Comparison of ENCODE assay signal across 26 mouse cellular contexts in genomic region chr8:112308354-112308753, GRCm38 (mm10).
DNase-seq lines count a peak whose midpoint lies in the region; ATAC-seq lines count a peak whose summit lies in the region.
"Had no signal": no experiment of that assay in that cellular context is flagged by ENCODE, and none has a peak within 500 bp of the region (broad histone marks: within the 10 kb centered on the region; RNA-seq: fewer than 3 reads in every experiment).

No protein-coding gene starts in this region.

- H3K27ac ChIP-seq in forebrain, embryonic 13.5 days: no peak overlapping the region; the same call in 1 of the 2 replicates
- H3K27ac ChIP-seq in forebrain, embryonic 11.5 days (ENCODE audit: low read depth, low read length): no peak overlapping the region
- no peak overlapping the region for H3K27ac ChIP-seq in midbrain, embryonic 14.5 days (replicated peaks; ENCODE audit: low read depth, low read length)
- no peak overlapping the region for H3K27ac ChIP-seq in midbrain, embryonic 10.5 days (replicated peaks)
- H3K27ac ChIP-seq: embryonic facial prominence, embryonic 12.5 days; embryonic facial prominence, embryonic 15.5 days; gastrocnemius, adult 2 months; heart, embryonic 15.5 days; intestine, embryonic 15.5 days had no signal

- no peaks in the 10 kb centered on the region for H3K36me3 ChIP-seq in forebrain, embryonic 13.5 days (ENCODE audit: poor library complexity, severe bottlenecking)
- H3K36me3 ChIP-seq in forebrain, embryonic 11.5 days (ENCODE audit: control insufficient read depth, insufficient read depth, low read length): no peaks in the 10 kb centered on the region
- no peaks in the 10 kb centered on the region for H3K36me3 ChIP-seq in midbrain, embryonic 14.5 days (ENCODE audit: control insufficient read depth, insufficient read depth, low read length)
- no peaks in the 10 kb centered on the region for H3K36me3 ChIP-seq in midbrain, embryonic 10.5 days
- H3K36me3 ChIP-seq: embryonic facial prominence, embryonic 12.5 days; embryonic facial prominence, embryonic 15.5 days; heart, embryonic 12.5 days; heart, embryonic 15.5 days; intestine, embryonic 15.5 days had no signal

- H3K27me3 ChIP-seq in forebrain, embryonic 13.5 days: no peaks in the 10 kb centered on the region
- no peaks in the 10 kb centered on the region for H3K27me3 ChIP-seq in forebrain, embryonic 11.5 days (ENCODE audit: control insufficient read depth, insufficient read depth, low read length)
- H3K27me3 ChIP-seq in midbrain, embryonic 14.5 days (ENCODE audit: control insufficient read depth, insufficient read depth, low read length): no peaks in the 10 kb centered on the region
- H3K27me3 ChIP-seq in midbrain, embryonic 10.5 days (ENCODE audit: low read depth, poor library complexity, severe bottlenecking): no peaks in the 10 kb centered on the region
- H3K27me3 ChIP-seq: embryonic facial prominence, embryonic 12.5 days; embryonic facial prominence, embryonic 15.5 days; heart, embryonic 12.5 days; heart, embryonic 15.5 days; intestine, embryonic 15.5 days; Patski had no signal

- 83% methylated on average over 6 of the region's 6 CpGs for WGBS in forebrain, embryonic 13.5 days
- 86% methylated on average over 6 of the region's 6 CpGs for WGBS in forebrain, embryonic 11.5 days
- 79% methylated on average over 6 of the region's 6 CpGs for WGBS in midbrain, embryonic 14.5 days
- WGBS in midbrain, embryonic 10.5 days: 92% methylated on average over 6 of the region's 6 CpGs

- no peaks in the 10 kb centered on the region; the same call in 1 of the 2 replicates for H3K9me3 ChIP-seq in forebrain, embryonic 13.5 days (replicated peaks)
- no peaks in the 10 kb centered on the region for H3K9me3 ChIP-seq in forebrain, embryonic 11.5 days (ENCODE audit: control insufficient read depth, low read length)
- H3K9me3 ChIP-seq in midbrain, embryonic 14.5 days (ENCODE audit: control insufficient read depth, low read length): no peaks in the 10 kb centered on the region
- H3K9me3 ChIP-seq in midbrain, embryonic 10.5 days (replicated peaks): no peaks in the 10 kb centered on the region
- H3K9me3 ChIP-seq: embryonic facial prominence, embryonic 12.5 days; embryonic facial prominence, embryonic 15.5 days; heart, embryonic 15.5 days; intestine, embryonic 15.5 days had no signal

- no peak overlapping the region for H3K4me2 ChIP-seq in forebrain, embryonic 13.5 days
- no peak overlapping the region for H3K4me2 ChIP-seq in forebrain, embryonic 11.5 days (ENCODE audit: low read depth, low read length, severe bottlenecking)
- H3K4me2 ChIP-seq in midbrain, embryonic 14.5 days (ENCODE audit: low read length): no peak overlapping the region
- H3K4me2 ChIP-seq: embryonic facial prominence, embryonic 12.5 days; embryonic facial prominence, embryonic 15.5 days; heart, embryonic 12.5 days; heart, embryonic 15.5 days; intestine, embryonic 15.5 days had no signal

- H3K4me1 ChIP-seq in forebrain, embryonic 13.5 days: 0 out of 2 replicates have a peak, but pooled peaks cover 4% of the 10 kb centered on the region
- no peaks in the 10 kb centered on the region for H3K4me1 ChIP-seq in forebrain, embryonic 11.5 days (replicated peaks; ENCODE audit: control insufficient read depth, insufficient read depth, low read length)
- H3K4me1 ChIP-seq in midbrain, embryonic 14.5 days (ENCODE audit: control insufficient read depth, insufficient read depth, low read length): no peaks in the 10 kb centered on the region
- no peaks in the 10 kb centered on the region for H3K4me1 ChIP-seq in midbrain, embryonic 10.5 days
- H3K4me1 ChIP-seq: embryonic facial prominence, embryonic 12.5 days; embryonic facial prominence, embryonic 15.5 days; heart, embryonic 12.5 days; heart, embryonic 15.5 days; intestine, embryonic 15.5 days had no signal

- intact Hi-C loops in heart, postnatal 14 days (cut with DNase I): no loop called here

- peak; percentile 85 for ATAC-seq in forebrain, embryonic 13.5 days
- no peak for ATAC-seq in forebrain, embryonic 11.5 days (replicated peaks; ENCODE audit: low FRiP score)
- ATAC-seq in midbrain, embryonic 14.5 days (ENCODE audit: low FRiP score, low TSS enrichment): no peak
- ATAC-seq: hindbrain, embryonic 16.5 days; intestine, embryonic 15.5 days; Patski had no signal

- DNase-seq in forebrain, embryonic 11.5 days (ENCODE audit: low spot score): no peak
- DNase-seq in heart, adult 11 months: peak; percentile 33
- DNase-seq in heart, postnatal 14 days: no peak
- peak; percentile 40 for DNase-seq in midbrain, embryonic 14.5 days
- DNase-seq in midbrain, embryonic 10.5 days (ENCODE audit: low spot score): no peak
- no peak for DNase-seq in urinary bladder, postnatal 25 days (ENCODE audit: low spot score)
- DNase-seq: adrenal gland, postnatal 10 days; adrenal gland, postnatal 36 days; cerebellum, adult 11 months; cerebellum, adult 2 months; cerebellum, adult 9-11 months; cerebellum, postnatal 25 days; gastrocnemius, adult 2 months; gastrocnemius, postnatal 14 days; heart, adult 18-20 months; heart, postnatal 10 days; heart, postnatal 4 days; kidney, adult 11 months had no signal

- H3K9ac ChIP-seq in forebrain, embryonic 13.5 days: no peak overlapping the region
- no peak overlapping the region for H3K9ac ChIP-seq in forebrain, embryonic 11.5 days (ENCODE audit: low read length)
- no peak overlapping the region for H3K9ac ChIP-seq in midbrain, embryonic 14.5 days (replicated peaks; ENCODE audit: low read length)
- H3K9ac ChIP-seq: embryonic facial prominence, embryonic 12.5 days; embryonic facial prominence, embryonic 15.5 days; heart, embryonic 12.5 days; heart, embryonic 15.5 days; intestine, embryonic 15.5 days had no signal

- H3K4me3 ChIP-seq in forebrain, embryonic 13.5 days: no peak overlapping the region
- H3K4me3 ChIP-seq in forebrain, embryonic 11.5 days (ENCODE audit: low read depth, low read length): no peak overlapping the region
- no peak overlapping the region for H3K4me3 ChIP-seq in midbrain, embryonic 14.5 days (replicated peaks; ENCODE audit: low read depth, low read length)
- H3K4me3 ChIP-seq in midbrain, embryonic 10.5 days: no peak overlapping the region
- H3K4me3 ChIP-seq: embryonic facial prominence, embryonic 12.5 days; embryonic facial prominence, embryonic 15.5 days; gastrocnemius, adult 2 months; heart, embryonic 12.5 days; heart, embryonic 15.5 days; intestine, embryonic 15.5 days had no signal

Comparison
In these comparisons a context has a peak if more than half of its experiments do, and no peak if none do; other contexts are left out.
1. DNase-seq: peak in heart, adult 11 months (single experiment) and midbrain, embryonic 14.5 days (single experiment); none in forebrain, embryonic 11.5 days (single experiment), heart, postnatal 14 days (0 of 2), midbrain, embryonic 10.5 days (single experiment) and urinary bladder, postnatal 25 days (single experiment).